Mouse (Mus musculus): ENCODE data around the gene Med11.

- TF ChIP-seq POLR2A (IDR thresholded peaks at IDR 0.05; ENCODE audit: borderline replicate concordance, extremely low read depth, insufficient read depth, insufficient read length, poor library complexity, severe bottlenecking) = no peak
- TF ChIP-seq CTCF (IDR thresholded peaks at IDR 0.05; ENCODE audit: borderline replicate concordance, extremely low read depth, insufficient read depth, insufficient read length) = no peak
These were observed 16.2 kb upstream of the Med11 start for GRCm38 (mm10) chr11:70435476-70435875.

Data from brain, embryonic 14.5 days (tissue).